Mouse (Mus musculus) naive thymus-derived CD4-positive, alpha-beta T cell, adult 5 months (primary cell): Measurements from ENCODE around the gene Zfp318. TPM values are rescaled to one million over a fixed set of nuclear protein-coding genes. Genes with fewer than 3 reads are reported as not detected.

Experiments
- polyA plus RNA-seq: library from polyadenylated mRNA; unstranded; fragments of 100-300 nt; shearing (Covaris generic); gene quantifications from one replicate; pipeline ENCODE4 v1.2.1, GENCODE M21; 2017

Zfp318 gene
- polyA plus RNA-seq: 10.7 TPM

GRCm38 (mm10) chr17:46383294-46384060 is at the start of gene Zfp318:
Gene Zfp318 (plus strand): TSS chr17:46383731.

DNA sequence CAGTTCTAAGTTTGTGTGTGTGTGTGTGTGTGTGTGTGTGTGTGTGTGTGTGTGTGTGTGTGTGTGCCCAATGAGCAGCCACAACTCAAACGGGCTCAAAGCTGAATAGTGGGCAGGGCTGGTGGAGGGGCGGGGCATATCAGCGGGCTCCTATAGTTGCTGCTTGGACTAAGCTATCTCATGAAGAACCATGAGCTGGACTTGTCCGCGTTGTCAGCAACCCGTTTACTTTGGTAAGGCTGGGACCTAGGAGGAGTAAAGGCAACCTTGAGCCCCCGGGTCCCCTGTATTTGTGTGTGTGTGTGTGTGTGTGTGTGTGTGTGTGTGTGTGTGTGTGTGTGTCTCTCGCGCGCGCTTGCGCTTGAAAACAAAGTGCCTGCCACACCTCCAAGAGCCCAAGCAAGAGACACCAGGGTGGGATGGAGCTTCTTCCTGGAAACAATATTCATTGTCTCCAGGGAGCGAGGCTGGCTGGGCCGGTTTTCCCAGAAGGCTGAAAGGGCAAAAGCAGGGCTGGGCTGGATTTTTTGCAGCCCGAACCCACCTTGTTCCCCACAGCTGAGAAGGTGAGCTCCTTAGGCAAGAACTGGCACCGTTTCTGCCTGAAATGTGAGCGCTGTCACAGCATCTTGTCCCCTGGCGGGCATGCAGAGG is 45.4 kb downstream of the Zfp318 start, which contains the start of gene Crip3:
Gene Crip3, plus strand, starts transcription at position 166 of the 654 bp plus-strand sequence.

GRCm38 (mm10) chr17:46438298-46438873 is 54.9 kb downstream of the Zfp318 start, which contains the start of gene Slc22a7:
Gene Slc22a7 (minus strand): TSS chr17:46438457.

Other genes starting within 250 kb of the Zfp318 start
- 0.87 TPM for gene Rsph9, start 239.5 kb upstream of the Zfp318 start, polyA plus RNA-seq
- gene Mad2l1bp, start 230.2 kb upstream of the Zfp318 start, polyA plus RNA-seq: 41.2 TPM
- 72.4 TPM for gene Gtpbp2, start 222.7 kb upstream of the Zfp318 start, polyA plus RNA-seq
- gene Polh, start 181.1 kb upstream of the Zfp318 start, polyA plus RNA-seq: 5.0 TPM
- 32.3 TPM for gene Xpo5, start 180.9 kb upstream of the Zfp318 start, polyA plus RNA-seq
- gene Polr1c, start 135.7 kb upstream of the Zfp318 start, polyA plus RNA-seq: 54.6 TPM
- gene Yipf3, start 135.7 kb upstream of the Zfp318 start, polyA plus RNA-seq: 174 TPM
- 0.21 TPM for gene Lrrc73, start 130.2 kb upstream of the Zfp318 start, polyA plus RNA-seq
- gene Tjap1, start 100.7 kb upstream of the Zfp318 start, polyA plus RNA-seq: 38.5 TPM
- gene Dlk2, start 86.3 kb upstream of the Zfp318 start, polyA plus RNA-seq: not detected
- gene Abcc10, start 55.4 kb upstream of the Zfp318 start, polyA plus RNA-seq: 5.6 TPM
- gene Crip3, start 45.2 kb downstream of the Zfp318 start, polyA plus RNA-seq: not detected
- gene Slc22a7, start 54.7 kb downstream of the Zfp318 start, polyA plus RNA-seq: not detected
- gene Ttbk1, start 103.9 kb downstream of the Zfp318 start, polyA plus RNA-seq: not detected
- not detected for gene Dnph1, start 113.0 kb downstream of the Zfp318 start, polyA plus RNA-seq
- 9.0 TPM for gene Cul9, start 162.7 kb downstream of the Zfp318 start, polyA plus RNA-seq
- gene Srf, start 172.4 kb downstream of the Zfp318 start, polyA plus RNA-seq: 33.1 TPM
- gene Ptk7, start 245.8 kb downstream of the Zfp318 start, polyA plus RNA-seq: not detected